Mouse (Mus musculus): ENCODE results near the gene Zfp365. TPM values are rescaled to one million over a fixed set of nuclear protein-coding genes. Genes with fewer than 3 reads are reported as not detected.

The Zfp365 gene
- polyA plus RNA-seq, 1 experiment: 0.57 TPM

- no peak overlapping the region for H3K4me3 ChIP-seq (replicated peaks; ENCODE audit: control insufficient read depth, low read depth, low read length)
- H3K27ac ChIP-seq (ENCODE audit: control insufficient read depth, insufficient read depth, low read depth, low read length, poor library complexity): no peak overlapping the region
- no peak for TF ChIP-seq CTCF (IDR thresholded peaks at IDR 0.05; ENCODE audit: control insufficient read depth, insufficient read depth, low read length)
- TF ChIP-seq POLR2A (IDR thresholded peaks at IDR 0.05; ENCODE audit: borderline replicate concordance, control insufficient read depth, low read depth, low read length): no peak
- WGBS: 79% methylated on average over 4 of the region's 4 CpGs
- no peaks in the 10 kb centered on the region for H3K4me1 ChIP-seq (ENCODE audit: control insufficient read depth, insufficient read depth, low read length)
These were observed 5.9 kb upstream of the Zfp365 start for GRCm38 (mm10) chr10:67918194-67918899.

- no peak overlapping the region for H3K27ac ChIP-seq (ENCODE audit: control insufficient read depth, insufficient read depth, low read depth, low read length, poor library complexity)
- no peak overlapping the region for H3K4me3 ChIP-seq (replicated peaks; ENCODE audit: control insufficient read depth, low read depth, low read length)
- H3K4me1 ChIP-seq (ENCODE audit: control insufficient read depth, insufficient read depth, low read length): no peaks in the 10 kb centered on the region; the same call in 1 of the 2 replicates
- TF ChIP-seq CTCF (IDR thresholded peaks at IDR 0.05; ENCODE audit: control insufficient read depth, insufficient read depth, low read length): no peak
- TF ChIP-seq POLR2A (IDR thresholded peaks at IDR 0.05; ENCODE audit: borderline replicate concordance, control insufficient read depth, low read depth, low read length): no peak
- WGBS: 69% methylated on average over 7 of the region's 7 CpGs
These were observed 4.9 kb upstream of the Zfp365 start for GRCm38 (mm10) chr10:67917356-67917755.

- 20% methylated on average over 33 of the region's 33 CpGs for WGBS
- TF ChIP-seq POLR2A (IDR thresholded peaks at IDR 0.05; ENCODE audit: borderline replicate concordance, control insufficient read depth, low read depth, low read length) (no peak), CTCF (IDR thresholded peaks at IDR 0.05; ENCODE audit: control insufficient read depth, insufficient read depth, low read length) (no peak)
These were observed 770 bp downstream of the Zfp365 start for GRCm38 (mm10) chr10:67911447-67912336.

GRCm38 (mm10) chr10:67907931-67908330 lies 4.5 kb downstream of the Zfp365 start:
- H3K4me3 ChIP-seq (replicated peaks; ENCODE audit: control insufficient read depth, low read depth, low read length): no peak overlapping the region
- TF ChIP-seq POLR2A (IDR thresholded peaks at IDR 0.05; ENCODE audit: borderline replicate concordance, control insufficient read depth, low read depth, low read length): no peak
- TF ChIP-seq CTCF (IDR thresholded peaks at IDR 0.05; ENCODE audit: control insufficient read depth, insufficient read depth, low read length): no peak
- H3K27ac ChIP-seq (ENCODE audit: control insufficient read depth, insufficient read depth, low read depth, low read length, poor library complexity): no peak overlapping the region
- WGBS: 87% methylated on average over 4 of the region's 4 CpGs
- H3K4me1 ChIP-seq (ENCODE audit: control insufficient read depth, insufficient read depth, low read length): no peaks in the 10 kb centered on the region; the same call in 1 of the 2 replicates

More at GRCm38 (mm10) chr10:67911447-67912336, 770 bp downstream of the Zfp365 start:
- no peaks in the 10 kb centered on the region; the same call in 1 of the 2 replicates for H3K4me1 ChIP-seq (ENCODE audit: control insufficient read depth, insufficient read depth, low read length)
- H3K4me3 ChIP-seq (replicated peaks; ENCODE audit: control insufficient read depth, low read depth, low read length): peak overlapping the region; percentile 56
- no peak overlapping the region for H3K27ac ChIP-seq (ENCODE audit: control insufficient read depth, insufficient read depth, low read depth, low read length, poor library complexity)

GRCm38 (mm10) chr10:67906926-67907325 lies 5.5 kb downstream of the Zfp365 start:
- TF ChIP-seq CTCF (IDR thresholded peaks at IDR 0.05; ENCODE audit: control insufficient read depth, insufficient read depth, low read length): no peak
- TF ChIP-seq POLR2A (IDR thresholded peaks at IDR 0.05; ENCODE audit: borderline replicate concordance, control insufficient read depth, low read depth, low read length): no peak
- H3K27ac ChIP-seq (ENCODE audit: control insufficient read depth, insufficient read depth, low read depth, low read length, poor library complexity): no peak overlapping the region
- no peak overlapping the region for H3K4me3 ChIP-seq (replicated peaks; ENCODE audit: control insufficient read depth, low read depth, low read length)
- 87% methylated on average over 2 of the region's 2 CpGs for WGBS
- no peaks in the 10 kb centered on the region for H3K4me1 ChIP-seq (ENCODE audit: control insufficient read depth, insufficient read depth, low read length)

- TF ChIP-seq CTCF (IDR thresholded peaks at IDR 0.05; ENCODE audit: control insufficient read depth, insufficient read depth, low read length): no peak
- TF ChIP-seq POLR2A (IDR thresholded peaks at IDR 0.05; ENCODE audit: borderline replicate concordance, control insufficient read depth, low read depth, low read length): no peak
- Histone ChIP-seq H3K4me1 (ENCODE audit: control insufficient read depth, insufficient read depth, low read length) (no peaks in the 10 kb centered on the region), H3K4me3 (replicated peaks; ENCODE audit: control insufficient read depth, low read depth, low read length) (no peak overlapping the region), H3K27ac (ENCODE audit: control insufficient read depth, insufficient read depth, low read depth, low read length, poor library complexity) (no peak overlapping the region)
- WGBS: 72% methylated on average over 4 of the region's 4 CpGs
These were observed 6.4 kb downstream of the Zfp365 start for GRCm38 (mm10) chr10:67906063-67906462.

GRCm38 (mm10) chr10:67903387-67903786 lies 9.1 kb downstream of the Zfp365 start:
- Histone ChIP-seq H3K4me3 (replicated peaks; ENCODE audit: control insufficient read depth, low read depth, low read length) (no peak overlapping the region), H3K4me1 (ENCODE audit: control insufficient read depth, insufficient read depth, low read length) (no peaks in the 10 kb centered on the region; the same call in 1 of the 2 replicates), H3K27ac (ENCODE audit: control insufficient read depth, insufficient read depth, low read depth, low read length, poor library complexity) (no peak overlapping the region)
- 76% methylated on average over 7 of the region's 7 CpGs for WGBS
- TF ChIP-seq CTCF (IDR thresholded peaks at IDR 0.05; ENCODE audit: control insufficient read depth, insufficient read depth, low read length): no peak
- TF ChIP-seq POLR2A (IDR thresholded peaks at IDR 0.05; ENCODE audit: borderline replicate concordance, control insufficient read depth, low read depth, low read length): no peak

GRCm38 (mm10) chr10:67901179-67901578 lies 11.3 kb downstream of the Zfp365 start:
- WGBS: 76% methylated on average over 5 of the region's 5 CpGs
- H3K4me3 ChIP-seq (replicated peaks; ENCODE audit: control insufficient read depth, low read depth, low read length): no peak overlapping the region
- H3K27ac ChIP-seq (ENCODE audit: control insufficient read depth, insufficient read depth, low read depth, low read length, poor library complexity): no peak overlapping the region

More at GRCm38 (mm10) chr10:67901179-67901578, 11.3 kb downstream of the Zfp365 start:
- H3K4me1 ChIP-seq (ENCODE audit: control insufficient read depth, insufficient read depth, low read length): no peaks in the 10 kb centered on the region; the same call in 1 of the 2 replicates
- TF ChIP-seq CTCF (IDR thresholded peaks at IDR 0.05; ENCODE audit: control insufficient read depth, insufficient read depth, low read length): no peak
- TF ChIP-seq POLR2A (IDR thresholded peaks at IDR 0.05; ENCODE audit: borderline replicate concordance, control insufficient read depth, low read depth, low read length): no peak

Data from bone marrow, adult 2 months (tissue).